Mouse (Mus musculus) thymus, adult 2 months (tissue): ENCODE measurements around the gene Akap2. TPM values are rescaled to one million over a fixed set of nuclear protein-coding genes. Genes with fewer than 3 reads are reported as not detected.

Source experiments
- DNase-seq: peaks from one replicate; pipeline ENCODE4 v3.0.0; 2021
- H3K27ac ChIP-seq: fragments of 200-500 bp; 2 replicates; pipeline ENCODE4 v1.5.1; 2012; ENCODE audit warnings: low read length, control low read depth; ENCODE audit not compliant: control insufficient read depth, insufficient read depth
- H3K27me3 ChIP-seq: fragments of 200-500 bp; 2 replicates; pipeline ENCODE4 v1.6.1; 2012; ENCODE audit warnings: mild to moderate bottlenecking, low read length, moderate library complexity, mixed read lengths; ENCODE audit not compliant: control insufficient read depth, insufficient read depth
- H3K36me3 ChIP-seq: fragments of 200-500 bp; 2 replicates; pipeline ENCODE4 v1.6.1; 2012; ENCODE audit warnings: mild to moderate bottlenecking, low read length, moderate library complexity; ENCODE audit not compliant: control insufficient read depth, insufficient read depth
- H3K4me1 ChIP-seq: fragments of 200-500 bp; replicated peaks from 2 replicates; pipeline ENCODE4 v1.6.1; 2012; ENCODE audit warnings: low read length; ENCODE audit not compliant: control insufficient read depth, insufficient read depth
- H3K4me3 ChIP-seq: fragments of 200-500 bp; 2 replicates; pipeline ENCODE4 v1.5.1; 2012; ENCODE audit warnings: mild to moderate bottlenecking, low read length, control low read depth, moderate library complexity; ENCODE audit not compliant: control insufficient read depth, insufficient read depth
- CTCF ChIP-seq: fragments of 200-500 bp; IDR thresholded peaks from 2 replicates; pipeline ENCODE4 v1.5.1; 2012; ENCODE audit warnings: mild to moderate bottlenecking, control low read depth, low read length, moderate library complexity, borderline replicate concordance; ENCODE audit not compliant: control insufficient read depth, poor library complexity, insufficient read depth; ENCODE audit errors: extremely low read depth
- POLR2A ChIP-seq: fragments of 200-500 bp; IDR thresholded peaks from 2 replicates; pipeline ENCODE4 v1.6.1; 2012; ENCODE audit warnings: mild to moderate bottlenecking, low read length, control low read depth, moderate library complexity; ENCODE audit not compliant: control insufficient read depth, poor library complexity, insufficient read depth; ENCODE audit errors: extremely low read depth
- WGBS: fragments of 180-500 bp; shearing (Covaris S2); methylation state at CpG from one replicate; pipeline ENCODE4 v1.1.7; 2018; 5-methylcytosine and 5-hydroxymethylcytosine counted together
- polyA plus RNA-seq: library from polyadenylated mRNA; depleted of rRNA; stranded (reverse); fragments of >200 nt; gene quantifications from 2 replicates; pipeline ENCODE4 v1.2.3, GENCODE M21; 2012

Gene Akap2
- polyA plus RNA-seq, 1 experiment: 99.2 TPM

- 97% methylated on average over 1 of the region's 1 CpGs for WGBS
- TF ChIP-seq POLR2A: no peak
- no peak for TF ChIP-seq CTCF
- H3K27me3 ChIP-seq: no peaks in the 10 kb centered on the region
- no peaks in the 10 kb centered on the region for H3K36me3 ChIP-seq
- H3K27ac ChIP-seq: no peak overlapping the region
- no peak for DNase-seq
- H3K4me1 ChIP-seq: peaks cover 9% of the 10 kb centered on the region
- no peak overlapping the region for H3K4me3 ChIP-seq
These were observed 1.9 kb downstream of the Akap2 start for GRCm38 (mm10) chr4:57719370-57719769.

DNA sequence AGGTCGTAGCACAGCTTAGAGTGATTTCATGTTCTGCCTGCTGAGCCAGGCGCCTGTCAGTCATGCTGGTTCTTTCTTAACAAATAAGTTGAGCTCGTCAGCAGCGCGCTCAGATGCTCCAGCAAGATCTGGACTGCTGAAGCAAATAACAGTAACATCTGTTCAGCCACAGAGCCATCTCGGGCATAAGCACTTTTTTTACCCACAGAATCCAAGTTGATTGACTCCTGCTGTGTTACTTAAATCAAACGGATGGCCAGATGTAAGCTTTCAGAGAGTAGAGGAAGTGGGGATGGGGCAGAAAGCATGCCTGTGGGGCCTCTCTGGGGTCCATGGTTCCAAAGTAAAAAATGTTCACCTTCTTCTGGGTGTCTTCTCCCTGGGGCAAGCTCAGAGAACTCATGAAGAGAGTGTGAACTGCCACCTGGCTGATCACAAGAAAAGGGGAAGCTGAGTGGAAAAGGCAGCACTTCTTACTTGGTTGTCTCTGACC is 3.5 kb downstream of the Akap2 start:
- Histone ChIP-seq H3K27ac (peak overlapping the region; percentile 51; the same call in 1 of the 2 replicates), H3K4me1 (peaks cover 9% of the 10 kb centered on the region), H3K36me3 (no peaks in the 10 kb centered on the region), H3K4me3 (no peak overlapping the region), H3K27me3 (no peaks in the 10 kb centered on the region)
- no peak for TF ChIP-seq POLR2A
- TF ChIP-seq CTCF: no peak
- DNase-seq: peak; percentile 35
- 6% methylated on average over 7 of the region's 7 CpGs for WGBS

- no peaks in the 10 kb centered on the region for H3K36me3 ChIP-seq
- WGBS: 95% methylated on average over 4 of the region's 4 CpGs
- no peak overlapping the region for H3K4me3 ChIP-seq
- TF ChIP-seq CTCF (no peak), POLR2A (no peak)
- H3K27ac ChIP-seq: no peak overlapping the region
- no peaks in the 10 kb centered on the region for H3K27me3 ChIP-seq
- no peak for DNase-seq
- peaks cover 9% of the 10 kb centered on the region for H3K4me1 ChIP-seq
These were observed 4.8 kb downstream of the Akap2 start for GRCm38 (mm10) chr4:57722296-57722695.

DNA sequence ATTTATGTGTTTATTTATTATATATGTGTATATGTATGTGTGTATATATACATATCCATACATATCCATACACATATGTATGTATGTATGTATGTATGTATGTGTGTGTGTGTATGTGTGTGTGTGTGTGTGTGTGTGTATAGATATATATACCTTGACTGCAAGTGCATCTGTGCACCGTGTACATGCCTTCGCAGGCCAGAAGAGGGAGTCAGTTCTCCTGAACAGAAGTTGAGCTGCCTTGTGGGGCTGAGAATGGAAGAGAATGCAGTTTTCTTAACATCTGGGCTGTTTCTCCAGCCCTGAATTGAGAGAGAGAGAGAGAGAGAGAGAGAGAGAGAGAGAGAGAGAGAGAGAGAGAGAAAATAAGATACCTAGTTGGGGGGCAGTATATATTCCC is 6.2 kb downstream of the Akap2 start:
- no peaks in the 10 kb centered on the region for H3K27me3 ChIP-seq
- 68% methylated on average over 2 of the region's 2 CpGs for WGBS
- DNase-seq: peak; percentile 27
- no peak overlapping the region for H3K4me3 ChIP-seq
- no peak overlapping the region for H3K27ac ChIP-seq
- peaks cover 6% of the 10 kb centered on the region for H3K4me1 ChIP-seq
- TF ChIP-seq CTCF: no peak
- no peak for TF ChIP-seq POLR2A
- H3K36me3 ChIP-seq: no peaks in the 10 kb centered on the region

- Histone ChIP-seq H3K4me3 (no peak overlapping the region), H3K36me3 (no peaks in the 10 kb centered on the region), H3K4me1 (peaks cover 14% of the 10 kb centered on the region), H3K27me3 (no peaks in the 10 kb centered on the region), H3K27ac (no peak overlapping the region)
- WGBS: 22% methylated on average over 1 of the region's 1 CpGs
- DNase-seq: no peak
- TF ChIP-seq CTCF: no peak
- no peak for TF ChIP-seq POLR2A
These were observed 8.1 kb downstream of the Akap2 start for GRCm38 (mm10) chr4:57725569-57725968.

- Histone ChIP-seq H3K36me3 (no peaks in the 10 kb centered on the region), H3K27me3 (no peaks in the 10 kb centered on the region), H3K27ac (no peak overlapping the region), H3K4me3 (no peak overlapping the region), H3K4me1 (peaks cover 21% of the 10 kb centered on the region)
- WGBS: 80% methylated on average over 4 of the region's 4 CpGs
- no peak for DNase-seq
- TF ChIP-seq POLR2A (no peak), CTCF (no peak)
These were observed 11.2 kb downstream of the Akap2 start for GRCm38 (mm10) chr4:57728611-57729183.
